Mouse (Mus musculus) hindbrain, embryonic 13.5 days (tissue): Measurements from ENCODE around the gene Isl2. TPM values are rescaled to one million over a fixed set of nuclear protein-coding genes. Genes with fewer than 3 reads are reported as not detected.

Experiments used
- ATAC-seq: fragments of 200-750 bp; cut with Nextera tagmentation; 2 replicates; pipeline ENCODE4 v1.8.0; 2017; ENCODE audit warnings: moderate TSS enrichment; ENCODE audit not compliant: low FRiP score
- H3K27ac ChIP-seq: fragments of 300-500 bp; sonication (generic); 2 replicates; pipeline ENCODE4 v1.5.1; 2015; ENCODE audit warnings: inconsistent platforms, mild to moderate bottlenecking, moderate library complexity
- H3K27me3 ChIP-seq: fragments of 300-500 bp; sonication (generic); 2 replicates; pipeline ENCODE4 v1.6.1; 2015; ENCODE audit warnings: mild to moderate bottlenecking, inconsistent platforms
- H3K36me3 ChIP-seq: fragments of 300-500 bp; sonication (generic); 2 replicates; pipeline ENCODE4 v1.6.1; 2015; ENCODE audit warnings: mild to moderate bottlenecking, inconsistent platforms
- H3K4me1 ChIP-seq: fragments of 300-500 bp; sonication (generic); replicated peaks from 2 replicates; pipeline ENCODE4 v1.6.1; 2015; ENCODE audit warnings: inconsistent platforms
- H3K4me2 ChIP-seq: fragments of 300-500 bp; sonication (generic); 2 replicates; pipeline ENCODE4 v1.6.1; 2015; ENCODE audit warnings: inconsistent platforms, mild to moderate bottlenecking, moderate library complexity
- H3K4me3 ChIP-seq: fragments of 300-500 bp; sonication (generic); 2 replicates; pipeline ENCODE4 v1.5.1; 2015; ENCODE audit warnings: mild to moderate bottlenecking, inconsistent platforms
- H3K9ac ChIP-seq: fragments of 300-500 bp; sonication (generic); 2 replicates; pipeline ENCODE4 v1.6.1; 2015; ENCODE audit warnings: mild to moderate bottlenecking, inconsistent platforms
- H3K9me3 ChIP-seq: fragments of 300-500 bp; sonication (generic); 2 replicates; pipeline ENCODE4 v1.6.1; 2016; ENCODE audit warnings: inconsistent platforms
- WGBS: fragments of 180-500 bp; shearing (Covaris S2); methylation state at CpG from one replicate; pipeline ENCODE4 v1.1.7; 2015; 5-methylcytosine and 5-hydroxymethylcytosine counted together
- polyA plus RNA-seq: library from polyadenylated mRNA; unstranded; fragments of >200 nt; fragmentation: Nextera tagmentation; extraction: Ambion mirVana; gene quantifications from 2 replicates; pipeline ENCODE4 v1.2.1, GENCODE M21; 2015

Isl2 gene
- polyA plus RNA-seq, 1 experiment from 2014 or later = 12.2 TPM

DNA sequence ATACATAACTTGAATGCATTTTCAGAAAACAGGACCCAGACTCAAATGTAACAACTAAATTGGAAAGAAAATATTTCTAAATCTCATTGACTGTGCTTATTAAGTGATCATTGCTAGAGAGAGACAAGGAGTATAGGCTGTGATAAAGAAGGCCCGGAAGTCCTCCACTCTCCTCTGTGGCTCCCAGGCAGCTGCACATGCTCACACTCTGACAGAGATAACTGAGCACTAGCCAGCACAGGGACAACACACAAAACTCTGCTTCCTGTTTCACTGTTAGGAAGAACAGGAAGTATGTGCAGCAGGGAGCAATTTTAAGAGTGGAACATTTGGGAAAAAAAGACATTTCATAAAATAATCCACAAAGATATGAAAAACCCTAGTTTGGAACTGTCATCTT is 16.5 kb downstream of the Isl2 start:
- peaks cover 6% of the 10 kb centered on the region; the same call in 1 of the 2 replicates for H3K36me3 ChIP-seq
- no peak for ATAC-seq
- no peaks in the 10 kb centered on the region for H3K4me1 ChIP-seq
- H3K9ac ChIP-seq = no peak overlapping the region
- no peak overlapping the region for H3K4me3 ChIP-seq
- no peak overlapping the region for H3K27ac ChIP-seq
- 88% methylated on average over 1 of the region's 1 CpGs for WGBS
- H3K9me3 ChIP-seq = no peaks in the 10 kb centered on the region
- peaks cover 22% of the 10 kb centered on the region for H3K27me3 ChIP-seq
- H3K4me2 ChIP-seq = no peak overlapping the region

DNA sequence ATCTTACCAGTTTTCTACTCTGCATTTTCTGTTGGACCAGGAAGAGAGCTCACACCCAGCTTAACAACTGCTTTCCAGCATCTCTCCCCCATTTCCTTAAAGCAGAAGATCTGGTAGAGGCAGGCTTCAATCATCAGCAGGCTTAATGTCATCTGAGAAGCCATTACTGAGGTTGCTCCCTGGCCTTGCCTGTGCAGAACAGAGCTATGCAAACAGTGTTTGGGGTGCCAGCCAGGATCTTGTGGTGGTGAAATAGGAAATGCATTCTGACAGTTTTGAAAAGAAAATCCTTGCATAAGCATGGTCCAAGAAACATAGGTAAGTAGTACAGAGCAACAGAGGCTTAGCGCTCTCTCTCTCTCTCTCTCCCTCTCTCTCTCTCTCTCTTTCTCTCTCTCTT is 22.5 kb downstream of the Isl2 start:
- Histone ChIP-seq H3K9ac (no peak overlapping the region), H3K27me3 (no peaks in the 10 kb centered on the region), H3K27ac (no peak overlapping the region), H3K36me3 (no peaks in the 10 kb centered on the region), H3K4me1 (no peaks in the 10 kb centered on the region), H3K4me2 (no peak overlapping the region), H3K4me3 (no peak overlapping the region), H3K9me3 (no peaks in the 10 kb centered on the region)
- WGBS = 94% methylated on average over 1 of the region's 1 CpGs
- ATAC-seq = no peak

DNA sequence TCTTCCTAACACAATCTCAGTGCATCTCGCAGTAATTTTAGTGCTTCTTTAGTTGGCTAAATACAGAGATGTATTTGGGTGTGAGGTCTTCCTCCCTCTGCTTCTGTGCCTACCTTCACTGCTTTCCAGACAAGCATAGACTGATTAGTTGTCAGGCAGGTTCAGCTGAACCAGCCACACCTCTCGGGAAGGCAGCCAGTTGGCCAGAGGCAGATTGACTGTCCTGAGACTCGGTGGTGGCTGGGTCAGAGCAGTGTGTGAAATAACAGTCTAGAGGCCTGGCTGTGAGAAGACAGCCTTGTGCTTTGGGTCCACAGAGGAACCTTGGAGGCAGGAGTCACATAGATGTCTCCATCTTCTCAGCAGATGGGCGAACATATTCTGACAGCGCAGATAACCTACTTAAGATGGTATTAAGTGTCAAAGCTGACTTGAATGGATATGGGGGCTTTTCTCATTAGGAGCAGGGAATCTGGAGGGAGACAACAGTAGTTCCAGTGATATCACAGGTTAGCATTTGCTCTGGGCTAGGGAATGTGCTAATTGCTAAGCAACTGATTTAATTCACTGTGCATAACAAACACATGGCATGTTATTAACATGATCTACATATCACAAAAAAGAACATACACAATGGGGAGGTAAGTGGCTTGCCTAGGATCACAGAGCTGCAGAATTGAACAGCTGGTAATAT is 30.1 kb downstream of the Isl2 start:
- Histone ChIP-seq H3K27me3 (no peaks in the 10 kb centered on the region), H3K4me3 (no peak overlapping the region), H3K4me2 (no peak overlapping the region), H3K27ac (no peak overlapping the region), H3K9me3 (no peaks in the 10 kb centered on the region), H3K36me3 (no peaks in the 10 kb centered on the region), H3K9ac (no peak overlapping the region), H3K4me1 (no peaks in the 10 kb centered on the region)
- ATAC-seq = no peak
- 78% methylated on average over 5 of the region's 5 CpGs for WGBS

DNA sequence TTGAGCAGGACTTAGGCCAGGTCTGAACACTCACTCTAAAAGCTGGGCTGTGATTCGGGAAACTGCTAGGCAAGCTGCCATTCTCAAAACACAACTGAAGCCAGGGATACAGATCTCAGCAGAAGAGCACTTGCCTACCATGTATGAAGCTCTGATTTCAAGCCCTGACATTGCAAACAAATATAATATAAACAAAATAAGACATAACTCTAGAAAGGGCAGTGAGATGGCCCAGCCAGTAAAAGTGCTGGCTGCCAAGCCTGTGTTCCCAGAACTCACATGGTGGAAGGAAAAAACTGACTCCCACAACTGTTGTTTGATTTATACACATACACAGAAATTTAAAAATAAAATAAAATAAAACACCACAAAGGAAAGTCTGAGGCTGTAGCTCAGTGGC is 32.6 kb downstream of the Isl2 start:
- H3K27ac ChIP-seq = no peak overlapping the region
- no peak overlapping the region for H3K9ac ChIP-seq
- no peak overlapping the region for H3K4me3 ChIP-seq
- no peaks in the 10 kb centered on the region for H3K36me3 ChIP-seq
- no peak for ATAC-seq
- no peaks in the 10 kb centered on the region for H3K27me3 ChIP-seq
- no peaks in the 10 kb centered on the region for H3K9me3 ChIP-seq
- no peak overlapping the region for H3K4me2 ChIP-seq
- 92% methylated on average over 1 of the region's 1 CpGs for WGBS
- no peaks in the 10 kb centered on the region for H3K4me1 ChIP-seq

DNA sequence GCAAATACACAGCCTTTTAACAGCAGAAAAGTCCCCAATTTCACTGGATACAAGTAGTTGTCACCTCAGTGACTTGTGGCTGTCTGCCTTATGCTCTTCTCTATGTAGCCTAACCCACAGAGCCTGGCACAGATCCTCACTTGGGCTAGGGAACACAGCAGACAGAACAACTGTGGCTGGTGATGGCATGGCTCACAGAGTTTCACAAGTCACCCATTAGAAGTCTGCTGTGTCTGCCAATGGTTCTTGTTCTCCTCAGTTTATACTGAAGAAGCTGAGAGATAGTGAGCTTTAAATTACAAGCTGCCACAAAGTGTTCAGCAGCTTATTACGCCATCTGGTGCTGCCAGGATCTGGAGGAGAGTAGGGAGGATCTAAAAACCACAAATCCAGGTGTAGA is 38.1 kb downstream of the Isl2 start:
- H3K36me3 ChIP-seq = no peaks in the 10 kb centered on the region; the same call in 1 of the 2 replicates
- ATAC-seq = no peak
- no peak overlapping the region for H3K27ac ChIP-seq
- 82% methylated on average over 1 of the region's 1 CpGs for WGBS
- no peaks in the 10 kb centered on the region for H3K27me3 ChIP-seq
- no peaks in the 10 kb centered on the region for H3K4me1 ChIP-seq
- H3K4me2 ChIP-seq = no peak overlapping the region
- H3K9me3 ChIP-seq = no peaks in the 10 kb centered on the region
- H3K4me3 ChIP-seq = no peak overlapping the region
- H3K9ac ChIP-seq = no peak overlapping the region

DNA sequence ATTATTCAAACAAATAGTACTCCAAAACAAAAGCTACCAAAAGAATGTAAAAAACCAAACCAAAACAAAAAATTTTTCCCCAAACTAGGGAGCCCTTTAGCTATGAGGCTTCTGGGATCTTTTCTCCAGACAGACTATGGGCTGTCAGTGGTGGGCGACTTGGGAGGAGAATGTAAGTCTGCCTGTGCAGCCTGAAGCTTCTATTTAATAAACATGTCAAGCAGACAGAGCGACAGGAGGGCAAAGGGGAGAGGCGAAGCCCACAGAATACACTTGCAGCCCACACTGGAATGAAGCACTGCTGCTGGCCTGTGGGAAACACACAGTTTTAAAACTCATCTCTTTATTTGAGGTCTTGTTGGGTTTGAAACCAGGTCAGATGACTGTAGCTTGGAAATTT is 42.9 kb downstream of the Isl2 start:
- H3K27ac ChIP-seq = no peak overlapping the region
- H3K9ac ChIP-seq = no peak overlapping the region
- H3K4me1 ChIP-seq = 0 out of 2 replicates have a peak, but pooled peaks cover 2% of the 10 kb centered on the region
- no peak for ATAC-seq
- no peaks in the 10 kb centered on the region for H3K27me3 ChIP-seq
- H3K36me3 ChIP-seq = peaks cover 9% of the 10 kb centered on the region
- 24% methylated on average over 3 of the region's 3 CpGs for WGBS
- no peak overlapping the region for H3K4me3 ChIP-seq
- no peaks in the 10 kb centered on the region for H3K9me3 ChIP-seq
- no peak overlapping the region for H3K4me2 ChIP-seq

DNA sequence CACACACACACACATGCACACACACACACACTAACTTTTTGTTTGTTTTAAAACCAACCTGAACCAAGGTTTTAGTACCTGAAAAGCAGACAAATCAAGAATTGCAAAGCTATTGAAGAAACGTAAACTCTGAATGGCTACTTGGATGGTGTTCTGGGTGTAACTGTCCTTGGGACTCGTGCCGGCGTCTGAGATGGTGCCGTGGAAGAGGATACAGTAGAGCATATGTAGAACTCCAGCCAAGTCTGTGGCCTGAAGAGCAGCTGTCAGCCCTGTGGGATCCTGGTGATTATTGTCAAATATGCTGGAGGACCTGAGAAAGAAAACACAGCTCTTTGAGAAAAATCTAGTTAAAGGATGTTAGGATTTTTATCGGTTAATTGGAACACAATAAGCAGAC is 47.7 kb downstream of the Isl2 start:
- 92% methylated on average over 6 of the region's 6 CpGs for WGBS
- no peak overlapping the region for H3K4me2 ChIP-seq
- ATAC-seq = no peak

More for the DNA sequence above, 47.7 kb downstream of the Isl2 start:
- Histone ChIP-seq H3K36me3 (peaks cover 9% of the 10 kb centered on the region), H3K9ac (no peak overlapping the region), H3K27ac (no peak overlapping the region), H3K27me3 (no peaks in the 10 kb centered on the region), H3K9me3 (no peaks in the 10 kb centered on the region), H3K4me1 (0 out of 2 replicates have a peak, but pooled peaks cover 2% of the 10 kb centered on the region), H3K4me3 (no peak overlapping the region)

Other genes with a start within 250 kb of the Isl2 start
- 1.3 and 1.7 TPM in 2 replicates for gene Nrg4, start 211.8 kb upstream of the Isl2 start, polyA plus RNA-seq
- 2.8 and 3.1 TPM in 2 replicates for gene Tmem266, start 211.8 kb upstream of the Isl2 start, polyA plus RNA-seq
- gene Etfa, start 26.4 kb upstream of the Isl2 start, polyA plus RNA-seq = 95.5 and 104 TPM in 2 replicates